Mouse (Mus musculus): ENCODE results near the gene Fam92b. TPM values are rescaled to one million over a fixed set of nuclear protein-coding genes. Genes with fewer than 3 reads are reported as not detected.

The Fam92b gene
- polyA plus RNA-seq, 1 experiment from 2014 or later = 3.0 TPM

- no peak overlapping the region for H3K27ac ChIP-seq
- 0 out of 2 replicates have a peak overlapping the region, but pooled peaks have one; percentile 1 for H3K4me2 ChIP-seq (replicated peaks)
These were observed 9.4 kb downstream of the Fam92b start for GRCm38 (mm10) chr8:120167821-120168220.

DNA sequence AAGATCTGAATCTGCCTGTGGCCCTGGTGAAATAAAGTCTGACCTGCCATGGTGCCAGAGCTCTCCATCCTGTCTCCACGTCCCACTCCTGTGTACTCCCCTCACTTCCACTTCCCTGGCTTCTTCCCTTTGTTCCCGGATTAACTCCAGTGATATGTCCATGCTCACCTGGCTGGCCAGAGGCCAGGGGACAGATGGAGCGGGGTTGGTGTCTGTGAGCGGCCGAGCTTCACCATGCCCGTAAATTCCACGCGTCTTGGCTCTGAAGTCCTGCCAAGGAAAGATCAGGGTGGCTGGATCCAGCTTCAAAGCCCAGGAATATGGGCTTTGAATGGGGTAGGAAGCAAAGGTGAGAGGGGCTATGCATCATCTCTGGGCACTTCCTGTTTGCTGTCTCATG lies 10.1 kb downstream of the Fam92b start:
- Histone ChIP-seq H3K4me2 (replicated peaks) (no peak overlapping the region), H3K27ac (no peak overlapping the region), H3K9me3 (replicated peaks) (no peaks in the 10 kb centered on the region), H3K36me3 (no peaks in the 10 kb centered on the region), H3K4me3 (no peak overlapping the region), H3K4me1 (peaks cover 17% of the 10 kb centered on the region), H3K9ac (no peak overlapping the region), H3K27me3 (peaks cover 26% of the 10 kb centered on the region)
- no peak for ATAC-seq (ENCODE audit: low FRiP score)
- 89% methylated on average over 8 of the region's 8 CpGs for WGBS

More at GRCm38 (mm10) chr8:120167821-120168220, 9.4 kb downstream of the Fam92b start:
- peaks cover 26% of the 10 kb centered on the region for H3K27me3 ChIP-seq
- no peak for ATAC-seq (ENCODE audit: low FRiP score)
- peaks cover 14% of the 10 kb centered on the region for H3K4me1 ChIP-seq
- no peaks in the 10 kb centered on the region for H3K9me3 ChIP-seq (replicated peaks)
- no peak overlapping the region for H3K9ac ChIP-seq
- no peak overlapping the region for H3K4me3 ChIP-seq
- 32% methylated on average over 5 of the region's 5 CpGs for WGBS
- no peaks in the 10 kb centered on the region for H3K36me3 ChIP-seq

GRCm38 (mm10) chr8:120164026-120164425 lies 13.2 kb downstream of the Fam92b start:
- Histone ChIP-seq H3K4me3 (no peak overlapping the region), H3K27ac (no peak overlapping the region), H3K9me3 (replicated peaks) (no peaks in the 10 kb centered on the region), H3K4me2 (replicated peaks) (no peak overlapping the region), H3K27me3 (peaks cover 13% of the 10 kb centered on the region), H3K36me3 (0 out of 2 replicates have a peak, but pooled peaks cover 5% of the 10 kb centered on the region), H3K9ac (no peak overlapping the region), H3K4me1 (peaks cover 32% of the 10 kb centered on the region)
- ATAC-seq (ENCODE audit: low FRiP score) = no peak
- 71% methylated on average over 5 of the region's 5 CpGs for WGBS

- ATAC-seq (ENCODE audit: low FRiP score) = no peak
- Histone ChIP-seq H3K27me3 (peaks cover 7% of the 10 kb centered on the region), H3K9me3 (replicated peaks) (no peaks in the 10 kb centered on the region), H3K4me1 (peaks cover 32% of the 10 kb centered on the region), H3K4me2 (replicated peaks) (no peak overlapping the region), H3K9ac (no peak overlapping the region), H3K27ac (no peak overlapping the region), H3K36me3 (0 out of 2 replicates have a peak, but pooled peaks cover 5% of the 10 kb centered on the region), H3K4me3 (no peak overlapping the region)
- WGBS = 75% methylated on average over 8 of the region's 8 CpGs
These were observed 13.9 kb downstream of the Fam92b start for GRCm38 (mm10) chr8:120163376-120163775.

DNA sequence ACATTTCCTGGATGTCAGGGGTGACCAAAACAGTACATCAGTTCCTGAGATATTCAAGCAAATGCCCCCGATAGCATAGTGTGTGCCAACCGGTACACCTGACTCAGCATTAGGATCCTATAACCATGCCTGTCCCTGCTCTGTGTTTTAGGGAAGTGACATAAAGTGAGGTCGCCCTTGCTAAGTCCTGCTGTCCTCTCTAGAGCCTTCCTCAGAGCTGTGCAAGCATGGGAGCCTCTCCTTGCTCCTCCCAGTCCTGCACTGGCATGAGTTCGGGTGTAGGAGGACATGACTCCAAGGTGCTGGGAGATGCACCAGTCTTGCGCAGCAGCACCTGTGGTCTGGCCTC lies 14.9 kb downstream of the Fam92b start:
- Histone ChIP-seq H3K4me1 (peaks cover 25% of the 10 kb centered on the region), H3K9ac (no peak overlapping the region), H3K4me2 (replicated peaks) (no peak overlapping the region), H3K9me3 (replicated peaks) (no peaks in the 10 kb centered on the region), H3K4me3 (no peak overlapping the region), H3K27ac (no peak overlapping the region), H3K27me3 (no peaks in the 10 kb centered on the region), H3K36me3 (0 out of 2 replicates have a peak, but pooled peaks cover 5% of the 10 kb centered on the region)
- 85% methylated on average over 5 of the region's 5 CpGs for WGBS
- no peak for ATAC-seq (ENCODE audit: low FRiP score)

DNA sequence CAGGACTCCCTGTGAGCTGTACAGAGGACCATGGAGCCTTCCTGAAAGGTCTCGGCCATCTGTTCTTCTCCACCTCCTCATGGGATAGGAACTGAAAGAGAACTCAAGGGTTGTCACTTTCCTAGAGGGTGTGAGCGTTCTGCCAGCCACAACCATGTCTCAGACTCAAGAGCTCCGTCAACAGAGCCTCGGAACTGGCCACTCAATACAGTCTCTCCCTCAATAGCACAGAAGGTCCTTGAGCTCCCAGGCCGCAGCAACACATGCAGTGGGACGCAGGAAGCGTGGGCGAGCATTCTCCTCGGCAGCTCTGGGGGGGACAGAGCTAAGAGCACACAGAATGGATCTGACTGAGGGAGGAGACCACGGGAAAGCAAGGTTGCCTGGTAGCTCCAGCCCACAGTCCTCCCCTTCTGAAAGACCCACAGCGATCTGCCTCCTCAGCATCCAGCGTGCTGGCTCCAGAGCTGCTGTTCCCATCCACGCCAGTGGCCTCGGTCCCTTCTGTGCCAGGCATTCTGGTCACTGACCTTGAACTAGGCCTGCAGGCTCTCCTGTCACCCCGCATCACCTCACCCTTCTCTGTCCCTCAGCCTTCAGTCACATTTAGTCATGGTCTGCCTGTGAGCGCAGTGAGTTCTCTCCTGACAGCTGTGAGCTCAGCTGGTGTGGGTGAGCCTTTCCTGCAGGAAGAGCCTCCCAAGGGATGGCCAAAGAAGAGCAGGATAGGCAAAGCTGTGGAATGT lies 15.4 kb downstream of the Fam92b start:
- Histone ChIP-seq H3K36me3 (0 out of 2 replicates have a peak, but pooled peaks cover 5% of the 10 kb centered on the region), H3K27me3 (no peaks in the 10 kb centered on the region), H3K4me3 (no peak overlapping the region), H3K27ac (no peak overlapping the region), H3K4me1 (peaks cover 25% of the 10 kb centered on the region), H3K4me2 (replicated peaks) (no peak overlapping the region), H3K9me3 (replicated peaks) (no peaks in the 10 kb centered on the region), H3K9ac (no peak overlapping the region)
- no peak for ATAC-seq (ENCODE audit: low FRiP score)
- 74% methylated on average over 16 of the region's 16 CpGs for WGBS

GRCm38 (mm10) chr8:120160366-120160765 lies 16.9 kb downstream of the Fam92b start:
- Histone ChIP-seq H3K27me3 (no peaks in the 10 kb centered on the region), H3K9me3 (replicated peaks) (no peaks in the 10 kb centered on the region), H3K27ac (no peak overlapping the region), H3K4me2 (replicated peaks) (no peak overlapping the region), H3K4me1 (peaks cover 30% of the 10 kb centered on the region), H3K4me3 (no peak overlapping the region), H3K9ac (no peak overlapping the region; the same call in 1 of the 2 replicates), H3K36me3 (0 out of 2 replicates have a peak, but pooled peaks cover 5% of the 10 kb centered on the region)
- no peak for ATAC-seq (ENCODE audit: low FRiP score)
- whole genome bisulfite sequencing = 78% methylated on average over 8 of the region's 8 CpGs

GRCm38 (mm10) chr8:120152636-120153035 lies 24.6 kb downstream of the Fam92b start:
- Histone ChIP-seq H3K9me3 (replicated peaks) (no peaks in the 10 kb centered on the region), H3K27me3 (no peaks in the 10 kb centered on the region), H3K4me1 (peaks cover 18% of the 10 kb centered on the region), H3K36me3 (0 out of 2 replicates have a peak, but pooled peaks cover 6% of the 10 kb centered on the region), H3K27ac (no peak overlapping the region), H3K9ac (no peak overlapping the region), H3K4me2 (replicated peaks) (no peak overlapping the region), H3K4me3 (no peak overlapping the region)
- ATAC-seq (ENCODE audit: low FRiP score) = no peak
- 66% methylated on average over 7 of the region's 7 CpGs for WGBS

DNA sequence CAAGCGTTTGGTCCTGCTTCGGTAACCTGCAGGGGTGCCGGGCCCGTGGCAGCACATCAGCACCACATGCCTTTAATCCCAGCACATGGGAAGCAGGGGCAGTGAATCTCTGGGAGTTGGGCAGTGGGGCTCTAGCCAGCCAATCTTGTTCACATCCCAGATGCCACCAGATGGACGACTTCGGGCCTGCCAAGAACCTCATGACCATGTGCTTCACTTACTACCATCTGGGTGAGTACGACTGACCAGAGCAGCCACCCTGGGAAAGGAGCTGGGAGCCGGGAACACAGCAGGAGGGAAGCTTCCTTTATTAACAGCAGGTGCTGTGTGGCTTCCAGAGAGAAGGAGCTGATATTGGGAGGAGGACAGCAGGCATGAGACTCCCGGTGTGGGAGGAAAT lies 26.1 kb downstream of the Fam92b start:
- H3K27me3 ChIP-seq = no peaks in the 10 kb centered on the region
- H3K4me2 ChIP-seq (replicated peaks) = no peak overlapping the region
- no peaks in the 10 kb centered on the region for H3K9me3 ChIP-seq (replicated peaks)
- WGBS = 62% methylated on average over 9 of the region's 9 CpGs
- H3K36me3 ChIP-seq = 0 out of 2 replicates have a peak, but pooled peaks cover 10% of the 10 kb centered on the region
- no peak for ATAC-seq (ENCODE audit: low FRiP score)
- no peak overlapping the region for H3K27ac ChIP-seq
- H3K9ac ChIP-seq = no peak overlapping the region
- H3K4me3 ChIP-seq = no peak overlapping the region
- peaks cover 14% of the 10 kb centered on the region for H3K4me1 ChIP-seq

DNA sequence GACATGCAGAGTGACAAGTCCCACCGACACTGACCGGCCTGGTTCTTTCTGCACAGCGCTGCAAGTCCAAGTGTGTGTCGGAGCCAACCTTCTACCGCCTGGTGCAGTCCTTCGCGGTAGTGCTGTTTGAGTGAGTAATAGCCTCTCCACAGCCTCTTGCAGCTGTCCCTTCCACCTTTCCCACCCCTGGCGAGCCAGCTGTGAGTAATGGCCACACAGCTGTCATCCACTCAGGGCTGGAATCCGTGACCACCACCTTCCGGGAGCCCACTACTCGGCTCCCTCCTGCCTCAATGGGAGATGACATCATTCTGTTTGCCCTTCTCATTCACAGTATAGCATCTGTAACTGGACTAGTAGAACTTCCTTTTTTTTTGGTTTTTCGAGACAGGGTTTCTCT lies 27.2 kb downstream of the Fam92b start:
- 68% methylated on average over 12 of the region's 12 CpGs for WGBS
- Histone ChIP-seq H3K27me3 (no peaks in the 10 kb centered on the region), H3K9ac (no peak overlapping the region), H3K4me3 (no peak overlapping the region), H3K36me3 (0 out of 2 replicates have a peak, but pooled peaks cover 15% of the 10 kb centered on the region), H3K9me3 (replicated peaks) (no peaks in the 10 kb centered on the region), H3K4me2 (replicated peaks) (no peak overlapping the region), H3K4me1 (peaks cover 14% of the 10 kb centered on the region), H3K27ac (no peak overlapping the region)
- no peak for ATAC-seq (ENCODE audit: low FRiP score)

DNA sequence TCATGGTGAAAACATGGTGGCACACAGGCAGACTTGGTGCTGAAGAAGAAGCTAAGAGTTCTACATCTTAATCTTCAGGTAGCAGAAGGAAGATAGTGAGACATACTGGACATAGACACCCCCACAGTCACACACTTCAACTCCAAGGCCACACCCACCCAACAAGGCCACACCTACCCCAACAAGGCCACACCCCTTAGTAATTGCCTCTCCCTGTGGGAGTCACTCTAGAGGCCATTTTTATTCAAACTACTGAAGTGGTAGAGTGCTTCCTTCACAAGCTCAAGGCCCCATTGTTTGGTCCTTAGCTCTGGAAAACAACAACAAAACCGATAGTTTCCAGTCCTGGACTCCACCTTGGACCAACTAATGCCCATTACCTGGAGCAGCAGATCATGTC lies 31.2 kb downstream of the Fam92b start:
- 61% methylated on average over 1 of the region's 1 CpGs for WGBS

GRCm38 (mm10) chr8:120144652-120145301 lies 32.5 kb downstream of the Fam92b start:
- ATAC-seq (ENCODE audit: low FRiP score) = peak; percentile 32; the same call in 1 of the 2 replicates
- H3K9ac ChIP-seq = 0 out of 2 replicates have a peak overlapping the region, but pooled peaks have one; percentile 9
- 54% methylated on average over 12 of the region's 12 CpGs for WGBS

More for the DNA sequence above, 31.2 kb downstream of the Fam92b start:
- H3K4me3 ChIP-seq = no peak overlapping the region
- no peaks in the 10 kb centered on the region for H3K27me3 ChIP-seq
- no peak overlapping the region for H3K9ac ChIP-seq
- no peak overlapping the region for H3K27ac ChIP-seq
- H3K4me2 ChIP-seq (replicated peaks) = no peak overlapping the region
- 0 out of 2 replicates have a peak, but pooled peaks cover 9% of the 10 kb centered on the region for H3K36me3 ChIP-seq
- no peaks in the 10 kb centered on the region for H3K9me3 ChIP-seq (replicated peaks)
- ATAC-seq (ENCODE audit: low FRiP score) = no peak
- H3K4me1 ChIP-seq = peaks cover 15% of the 10 kb centered on the region

More at GRCm38 (mm10) chr8:120144652-120145301, 32.5 kb downstream of the Fam92b start:
- Histone ChIP-seq H3K27ac (peak overlapping the region; percentile 79), H3K4me1 (peaks cover 15% of the 10 kb centered on the region), H3K9me3 (replicated peaks) (no peaks in the 10 kb centered on the region), H3K4me2 (replicated peaks) (no peak overlapping the region), H3K27me3 (no peaks in the 10 kb centered on the region), H3K36me3 (0 out of 2 replicates have a peak, but pooled peaks cover 9% of the 10 kb centered on the region), H3K4me3 (no peak overlapping the region)
